Mouse (Mus musculus) left cerebral cortex, adult 18-20 months (tissue): ENCODE results near the gene Zfp791. TPM values are rescaled to one million over a fixed set of nuclear protein-coding genes. Genes with fewer than 3 reads are reported as not detected.

Experiments used
- microRNA-seq, 2 experiments: library from miRNA; unstranded; fragments of <30 nt; microRNA quantifications; one replicate each; pipeline ENCODE4 v1.2.0; 2021
- total RNA-seq, 2 experiments: library from RNA; stranded (reverse); gene quantifications; 2 replicates each; pipeline ENCODE4 v1.2.3; 2021

Zfp791 gene
- total RNA-seq, 2 experiments from 2014 or later: 7.8 to 8.8 TPM

Small RNA genes lying within 50 kb of the gene (microRNA-seq; reads per million reads assigned to microRNA genes)
- gene Gm23388: 0.42 to 0.50 reads per million in 2 experiments
- 3.7 to 4.2 reads per million in 2 experiments for gene Mir7070

Other genes starting within 250 kb of the Zfp791 start
- 10 to 100 TPM; 34.8 to 39.1 TPM for gene Gcdh, start 229.2 kb downstream of the Zfp791 start, total RNA-seq
- gene Klf1, start 221.2 kb downstream of the Zfp791 start, total RNA-seq: under 1 TPM in 1 of 2 experiments, not detected in 1; 0.28 TPM
- 1 to 10 TPM; 3.2 to 3.7 TPM for gene Dnase2a, start 214.5 kb downstream of the Zfp791 start, total RNA-seq
- gene Mast1, start 185.7 kb downstream of the Zfp791 start, total RNA-seq: 10 to 100 TPM; 75.6 to 83.6 TPM
- 1 to 10 TPM in 1 of 2 experiments, under 1 TPM in 1; 0.91 to 1.3 TPM for gene Rtbdn, start 176.1 kb downstream of the Zfp791 start, total RNA-seq
- gene Gm49661, start 153.7 kb downstream of the Zfp791 start, total RNA-seq: not detected
- gene Prdx2, start 153.5 kb downstream of the Zfp791 start, total RNA-seq: 100 to 1,000 TPM; 338 to 344 TPM
- 10 to 100 TPM; 45.8 to 59.8 TPM for gene Rnaseh2a, start 153.3 kb downstream of the Zfp791 start, total RNA-seq
- 100 to 1,000 TPM; 119 to 130 TPM for gene Junb, start 144.4 kb downstream of the Zfp791 start, total RNA-seq
- 1 to 10 TPM; 9.6 to 9.7 TPM for gene Hook2, start 132.5 kb downstream of the Zfp791 start, total RNA-seq
- gene Best2, start 108.6 kb downstream of the Zfp791 start, total RNA-seq: not detected
- gene Asna1, start 97.8 kb downstream of the Zfp791 start, total RNA-seq: 100 to 1,000 TPM; 130 to 138 TPM
- 100 to 1,000 TPM; 129 to 134 TPM for gene Trir, start 96.3 kb downstream of the Zfp791 start, total RNA-seq
- gene Tnpo2, start 86.2 kb downstream of the Zfp791 start, total RNA-seq: 100 to 1,000 TPM; 171 to 176 TPM
- gene Fbxw9, start 63.0 kb downstream of the Zfp791 start, total RNA-seq: 10 to 100 TPM; 16.2 to 17.5 TPM
- not detected for gene Gm5741, start 55.1 kb downstream of the Zfp791 start, total RNA-seq
- 10 to 100 TPM; 63.8 to 68.7 TPM for gene Dhps, start 51.3 kb downstream of the Zfp791 start, total RNA-seq
- gene Wdr83os, start 42.4 kb downstream of the Zfp791 start, total RNA-seq: 10 to 100 TPM; 58.4 to 64.3 TPM
- 10 to 100 TPM; 24.3 to 24.5 TPM for gene Wdr83, start 41.8 kb downstream of the Zfp791 start, total RNA-seq
- gene Man2b1, start 39.8 kb downstream of the Zfp791 start, total RNA-seq: 10 to 100 TPM; 30.8 to 36.9 TPM
- gene Cks1brt, start 28.8 kb upstream of the Zfp791 start, total RNA-seq: not detected
- gene Olfr371, start 102.9 kb upstream of the Zfp791 start, total RNA-seq: not detected
- 10 to 100 TPM; 26.5 to 28.1 TPM for gene Orc6, start 176.5 kb upstream of the Zfp791 start, total RNA-seq
- 100 to 1,000 TPM; 128 to 133 TPM for gene Vps35, start 176.7 kb upstream of the Zfp791 start, total RNA-seq